Mouse (Mus musculus) cerebellum, adult 11 months (tissue): Measurements from ENCODE around the gene Jam2.

ENCODE experiments used
- DNase-seq: peaks from one replicate; pipeline ENCODE4 v3.0.0; 2022

The Jam2 gene

DNA sequence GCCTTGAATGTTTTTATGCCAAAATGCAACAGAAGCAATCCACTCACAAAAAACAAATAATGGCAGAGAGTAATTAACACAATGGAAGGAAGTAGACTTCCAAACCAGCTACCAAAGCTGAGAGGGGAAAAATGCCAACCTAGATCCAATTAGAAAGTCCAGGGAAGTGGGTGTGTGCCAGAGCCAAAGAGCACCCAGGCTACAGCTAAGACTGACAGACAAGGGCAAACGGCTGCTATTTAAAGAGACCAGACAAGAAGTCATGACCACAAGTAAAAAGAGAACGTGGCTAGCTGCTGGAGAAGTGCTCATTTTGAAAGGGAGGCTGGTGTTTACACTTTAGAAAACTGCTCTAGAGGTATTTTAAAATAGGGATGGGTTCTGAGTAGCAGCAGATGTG, 9.4 kb downstream of the Jam2 start:
- no peak for DNase-seq

DNA sequence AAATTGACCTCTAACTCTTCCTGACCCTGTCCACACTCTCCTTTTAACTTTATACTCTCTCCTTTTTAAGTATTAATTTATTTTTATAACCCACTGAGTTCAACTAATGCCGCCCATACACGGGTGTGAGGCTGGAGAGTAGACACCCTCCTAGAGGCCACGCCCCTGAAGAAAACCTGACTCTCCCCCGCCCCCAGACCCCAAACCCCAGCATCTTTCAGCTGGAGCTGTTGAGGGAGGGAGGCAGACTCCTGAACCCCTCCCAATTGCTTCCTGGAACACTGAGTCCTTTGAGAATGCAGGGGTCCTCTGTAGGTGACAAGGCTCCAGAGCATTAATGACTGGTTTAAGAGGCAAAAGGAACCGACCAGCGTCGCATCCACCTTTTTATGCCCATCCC, 11.0 kb downstream of the Jam2 start:
- no peak for DNase-seq

DNA sequence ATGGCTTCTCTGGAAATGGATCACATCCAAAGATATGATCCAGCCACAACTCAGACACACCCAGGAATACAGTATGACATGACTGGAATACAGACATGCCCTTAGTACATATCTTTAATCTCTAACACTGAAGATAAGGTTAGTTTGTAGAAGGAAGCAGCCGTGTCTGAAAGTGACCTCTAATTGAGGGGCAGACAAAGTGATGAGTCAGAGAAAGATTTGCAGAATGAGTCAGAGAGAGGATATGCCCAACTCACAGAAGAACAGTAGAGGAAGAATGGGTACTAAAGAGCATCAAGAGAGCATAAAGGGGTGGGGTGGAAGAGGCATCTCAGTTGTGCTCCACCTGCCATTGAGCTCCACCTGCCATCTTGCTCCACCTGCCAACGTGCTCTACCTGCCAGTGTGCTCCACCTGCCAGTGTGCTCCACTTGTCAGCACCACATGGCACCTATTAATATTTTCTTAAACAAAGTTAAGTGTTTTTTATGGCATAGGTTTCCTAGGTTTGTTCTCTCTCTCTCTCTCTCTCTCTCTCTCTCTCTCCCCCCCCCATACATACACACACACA, 16.8 kb downstream of the Jam2 start:
- no peak for DNase-seq

- no peak for DNase-seq
These were observed 19.5 kb downstream of the Jam2 start for GRCm38 (mm10) chr16:84793401-84793800.

GRCm38 (mm10) chr16:84795337-84795736, 21.4 kb downstream of the Jam2 start:
- DNase-seq: no peak

GRCm38 (mm10) chr16:84796678-84797077, 22.8 kb downstream of the Jam2 start:
- no peak for DNase-seq

DNA sequence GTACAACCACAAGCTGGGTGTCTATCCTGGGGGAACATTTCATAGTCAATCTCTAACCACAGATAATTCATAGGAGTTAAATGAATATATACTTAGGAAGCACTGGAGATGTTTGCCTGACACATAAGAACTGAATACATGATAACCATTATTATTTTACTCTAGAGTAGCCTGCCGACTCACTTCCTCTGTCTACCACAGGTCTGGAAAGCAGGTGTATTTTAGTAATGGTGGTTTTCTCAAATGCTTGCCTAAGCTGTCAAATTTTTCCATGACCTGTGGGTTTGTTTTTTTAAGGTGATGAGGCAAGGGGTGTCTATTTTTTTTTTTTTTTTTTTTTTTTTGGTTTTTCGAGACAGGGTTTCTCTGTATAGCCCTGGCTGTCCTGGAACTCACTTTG, 26.1 kb downstream of the Jam2 start:
- no peak for DNase-seq

DNA sequence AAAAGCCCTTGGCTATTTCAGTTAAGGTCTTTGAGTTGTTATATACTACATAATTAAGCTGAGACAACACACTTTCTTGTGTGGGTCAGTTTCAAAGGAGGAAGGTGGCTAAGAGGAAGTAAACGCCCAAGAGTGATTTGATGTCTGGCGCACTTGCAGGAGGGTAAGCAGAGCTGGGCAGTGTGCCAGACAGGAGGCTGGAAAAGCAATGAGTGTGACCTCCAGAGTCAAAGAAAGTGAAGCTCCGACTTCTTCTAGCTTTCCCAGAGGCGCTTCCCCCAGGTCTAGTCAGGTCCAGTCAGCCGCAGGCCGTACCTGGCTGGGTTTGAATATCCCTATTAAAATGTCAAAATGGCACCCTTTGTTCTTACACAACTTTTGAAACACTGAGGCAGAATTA, 28.3 kb downstream of the Jam2 start:
- no peak for DNase-seq

DNA sequence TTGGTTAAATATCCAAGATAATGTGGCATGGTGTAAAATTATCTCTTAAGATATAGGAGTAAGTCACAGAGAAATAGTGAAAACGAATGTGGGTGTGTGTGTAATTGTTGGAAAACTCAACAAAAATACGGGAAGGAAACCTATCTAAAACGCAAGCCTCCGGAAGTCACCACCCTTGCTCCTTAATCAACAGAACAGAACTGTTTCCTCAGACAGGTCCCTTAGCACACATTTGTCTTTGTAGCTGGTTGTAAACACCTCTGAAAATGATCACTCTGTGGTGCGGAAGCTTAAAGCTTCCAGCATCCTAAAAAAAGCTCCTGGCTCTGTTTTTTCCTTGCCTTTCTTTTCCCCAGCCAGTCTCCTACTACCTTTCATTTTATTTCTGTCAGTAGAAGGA, 30.9 kb downstream of the Jam2 start:
- no peak for DNase-seq

DNA sequence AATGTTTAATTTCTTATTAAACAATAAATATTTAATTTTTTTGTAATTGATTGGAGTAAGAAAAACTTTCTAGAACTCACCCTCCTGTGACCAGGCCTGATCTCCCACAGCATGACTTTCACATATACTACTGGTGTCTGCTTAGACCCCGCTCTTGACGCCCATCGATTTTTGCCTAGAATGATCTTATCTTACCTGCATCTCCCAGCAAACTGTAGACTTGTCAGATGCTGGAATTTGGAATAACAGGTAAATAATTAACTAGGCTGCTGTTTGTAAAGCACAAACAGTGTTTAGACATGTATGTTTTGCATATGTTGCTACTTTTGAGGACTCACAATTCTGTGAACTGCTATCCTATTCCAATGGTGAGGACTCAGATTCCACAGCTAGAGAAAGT, 32.3 kb downstream of the Jam2 start:
- DNase-seq: no peak

DNA sequence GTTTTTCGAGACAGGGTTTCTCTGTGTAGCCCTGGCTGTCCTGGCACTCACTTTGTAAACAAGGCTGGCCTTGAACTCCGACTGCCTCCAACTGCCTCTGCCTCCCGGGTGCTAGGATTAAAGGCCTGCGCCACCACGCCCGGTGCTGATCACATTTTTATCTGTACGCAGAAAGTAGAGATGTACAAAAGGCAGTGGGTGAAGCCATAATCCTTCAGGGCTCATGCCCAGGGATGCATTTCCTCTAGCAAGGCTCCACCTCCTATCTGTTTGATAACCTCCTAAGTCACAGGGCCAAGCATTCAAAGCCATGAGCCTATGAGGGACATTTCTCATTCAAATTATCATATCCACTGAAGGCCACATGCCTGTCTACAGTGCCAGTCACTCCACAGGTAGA, 34.0 kb downstream of the Jam2 start:
- no peak for DNase-seq

GRCm38 (mm10) chr16:84810254-84810653, 36.3 kb downstream of the Jam2 start:
- DNase-seq: no peak

DNA sequence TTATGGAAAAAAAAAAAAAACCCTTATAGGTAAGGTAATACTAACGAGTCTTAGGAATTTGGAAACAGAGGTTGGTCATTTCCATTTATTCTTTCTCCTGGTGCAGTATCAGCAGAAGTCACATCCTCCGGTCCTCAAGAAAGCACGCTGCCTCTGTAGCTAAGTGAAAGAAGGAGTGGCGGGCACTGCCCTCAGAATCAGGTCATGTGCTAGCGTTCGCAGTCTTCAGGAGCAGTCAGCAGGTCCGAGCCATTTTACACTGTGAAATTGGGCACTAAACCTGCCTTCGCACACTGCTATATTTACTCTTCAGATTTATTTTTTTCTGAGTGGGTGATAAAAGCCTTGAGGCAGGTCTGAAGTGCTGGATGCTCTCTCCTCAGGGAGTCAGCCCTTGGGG, 39.9 kb downstream of the Jam2 start:
- DNase-seq: no peak

DNA sequence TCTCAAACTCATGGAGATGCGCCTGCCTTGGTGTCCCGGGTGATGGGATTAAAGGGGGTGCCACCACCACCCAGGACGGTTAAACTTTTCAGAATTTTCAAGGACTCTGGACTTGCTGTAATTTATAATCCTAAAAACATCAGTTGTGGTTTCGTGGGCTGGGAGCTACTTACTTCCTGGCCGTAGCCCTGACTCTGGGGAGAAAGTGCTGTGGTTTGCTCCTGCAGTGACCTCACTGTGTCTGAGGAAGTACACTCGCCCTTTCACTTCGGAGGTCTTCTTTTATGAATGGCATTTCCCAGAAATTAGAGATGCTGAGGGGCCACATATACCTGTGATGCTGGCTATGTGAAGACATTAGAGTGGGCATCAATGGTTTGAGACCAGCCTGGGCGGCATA, 40.6 kb downstream of the Jam2 start:
- DNase-seq: no peak

DNA sequence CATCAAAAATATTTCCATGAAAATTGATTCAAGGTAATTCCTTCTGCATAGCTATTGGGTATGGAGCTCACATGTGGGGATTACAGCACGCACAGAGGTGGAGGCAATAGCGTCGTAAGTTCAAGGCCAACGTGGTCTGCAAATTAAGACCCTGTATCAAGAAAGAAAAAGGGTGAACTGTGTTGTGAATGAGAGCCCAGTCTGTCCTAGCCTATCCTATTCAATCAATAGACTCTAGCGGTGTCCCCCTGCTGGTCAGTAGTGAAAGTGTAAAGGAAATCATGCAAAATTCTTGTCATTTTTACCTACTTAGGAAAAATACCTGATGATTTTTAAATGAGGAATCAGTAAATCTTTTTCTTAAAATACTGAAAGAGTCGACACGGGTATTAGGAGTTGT, 43.5 kb downstream of the Jam2 start:
- DNase-seq: no peak

DNA sequence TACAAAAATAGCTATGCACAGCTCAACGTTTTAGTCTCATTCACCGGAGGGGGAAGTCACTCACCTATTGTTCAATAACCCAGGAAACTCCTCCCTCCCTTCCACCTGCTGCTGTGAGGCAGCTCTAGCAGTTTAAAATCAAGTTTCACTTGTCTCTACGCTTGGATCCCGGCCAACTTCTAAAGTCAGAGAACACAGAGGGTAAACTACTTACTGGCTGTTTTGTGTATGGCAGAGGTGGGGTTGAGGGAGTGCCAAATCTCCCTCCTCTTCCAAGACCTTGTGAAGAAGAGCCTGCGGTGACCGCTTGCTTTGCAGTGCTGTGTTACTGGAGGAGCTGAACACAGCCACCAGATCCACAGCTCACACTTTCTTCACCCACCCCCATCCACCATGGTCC, 51.1 kb downstream of the Jam2 start:
- DNase-seq: no peak

- DNase-seq: no peak
These were observed 57.8 kb downstream of the Jam2 start for GRCm38 (mm10) chr16:84831696-84832095.

DNA sequence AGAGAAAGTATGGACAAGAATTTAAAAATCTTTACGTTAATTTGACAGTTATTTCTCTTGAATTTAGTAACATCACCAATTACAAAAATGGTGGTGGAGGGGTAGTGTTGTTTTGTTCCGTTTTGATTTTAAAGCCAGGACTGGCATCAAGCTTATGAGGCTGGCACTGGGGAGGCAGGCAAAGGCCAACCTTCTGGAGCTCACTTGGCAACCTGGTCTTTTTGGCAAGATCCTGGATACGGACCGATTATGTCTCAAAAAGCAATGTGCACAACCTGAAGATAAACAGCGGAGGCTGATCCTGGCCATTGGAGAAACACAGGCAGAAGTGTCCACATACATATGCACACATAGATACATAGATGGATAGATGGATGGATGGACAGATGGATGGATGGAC, 58.8 kb downstream of the Jam2 start:
- DNase-seq: peak; percentile 71

DNA sequence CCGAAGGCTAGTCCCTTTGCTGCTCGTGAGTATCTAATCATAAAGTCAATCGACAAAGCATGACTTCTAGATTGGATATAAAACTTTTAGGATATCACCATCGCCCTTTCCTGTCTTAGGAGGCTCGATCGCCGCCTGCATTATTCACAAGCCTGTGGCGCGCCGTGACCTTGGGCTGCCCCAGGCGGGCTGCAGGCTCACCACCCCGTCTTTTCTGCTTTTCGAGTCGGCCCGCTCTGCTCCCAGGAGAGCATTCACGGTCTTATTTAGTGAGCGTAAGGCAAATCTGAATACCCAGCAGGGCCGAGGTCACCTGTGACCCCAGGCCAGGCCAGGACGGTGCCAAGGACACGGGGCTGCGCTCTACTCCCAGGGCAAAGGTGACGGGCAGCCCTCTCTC, 60.4 kb downstream of the Jam2 start:
- DNase-seq: no peak

GRCm38 (mm10) chr16:84834745-84835440, 61.0 kb downstream of the Jam2 start, which contains the start of gene Gabpa:
TSS of gene Gabpa (plus strand) at chr16:84834925.
- peak; percentile 91 for DNase-seq

GRCm38 (mm10) chr16:84835441-84835822, 61.5 kb downstream of the Jam2 start, which contains the start of gene Atp5j:
TSS of gene Atp5j (minus strand) at chr16:84835625.
- peak; percentile 81 for DNase-seq

DNA sequence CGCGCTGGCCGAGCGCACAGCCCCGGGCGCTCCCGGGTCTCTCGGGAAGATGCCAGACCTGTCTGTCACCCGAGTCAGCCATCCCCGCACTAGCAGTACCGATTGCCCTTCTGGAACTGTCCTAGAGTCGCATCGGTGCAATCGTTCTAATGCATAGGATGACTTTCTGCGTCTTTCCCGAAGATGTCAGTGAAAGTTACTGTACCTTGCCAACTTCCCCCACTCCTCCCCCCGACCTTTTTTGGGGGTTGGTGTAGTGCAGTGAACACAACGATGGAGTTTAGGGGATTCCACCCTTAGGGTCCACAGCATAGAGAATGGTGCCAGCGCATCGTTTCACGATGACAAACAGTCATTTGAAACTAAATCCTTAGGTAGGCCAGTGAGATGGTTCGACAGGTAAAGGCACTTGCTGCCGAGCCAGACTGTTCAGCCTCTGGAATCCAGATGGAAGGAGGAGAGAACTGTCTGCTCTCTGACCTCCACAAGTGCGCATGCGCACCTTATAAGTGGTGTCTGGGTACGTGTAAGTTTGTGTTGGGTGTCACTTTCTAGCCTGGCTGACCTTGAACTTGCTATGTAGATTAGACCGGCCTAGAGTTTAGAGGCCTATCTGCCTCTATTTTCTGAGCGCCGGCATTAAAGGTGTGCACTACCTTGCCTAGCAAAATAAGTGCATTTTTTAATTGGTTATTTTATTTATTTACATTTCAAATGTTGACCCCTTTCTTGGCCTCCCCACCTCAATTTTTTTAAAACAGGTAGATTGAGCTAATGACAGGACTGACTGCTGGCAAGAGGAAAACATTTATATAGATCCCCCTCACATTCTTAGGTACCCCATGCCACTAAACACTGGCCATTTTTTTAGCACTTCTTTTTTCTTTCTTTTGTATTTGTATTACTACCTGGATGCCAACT, 62.2 kb downstream of the Jam2 start:
- DNase-seq: no peak

GRCm38 (mm10) chr16:84838576-84838975, 64.7 kb downstream of the Jam2 start:
- no peak for DNase-seq

DNA sequence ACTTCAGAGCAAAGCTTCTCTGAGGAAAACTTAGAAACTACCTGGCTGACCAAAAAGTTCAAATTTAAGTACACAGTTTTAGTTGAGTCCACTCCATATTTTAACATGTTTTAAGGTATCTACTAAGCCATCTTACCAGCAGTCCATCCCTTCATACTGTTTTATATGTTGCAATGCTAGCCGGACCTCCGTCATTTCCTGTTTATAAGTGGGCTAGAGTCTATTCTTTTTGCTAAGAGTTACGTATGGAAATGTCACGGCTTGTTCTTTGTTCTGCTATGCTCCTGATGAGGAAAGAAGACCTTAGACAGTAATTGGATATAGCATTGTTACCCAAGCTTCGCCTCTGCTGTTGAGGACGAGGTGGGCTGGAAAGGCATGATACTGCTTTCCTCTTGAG, 79.6 kb downstream of the Jam2 start:
- no peak for DNase-seq
